Mouse (Mus musculus): Measurements from ENCODE around the gene Susd5. TPM values are rescaled to one million over a fixed set of nuclear protein-coding genes. Genes with fewer than 3 reads are reported as not detected.

Gene Susd5
- total RNA-seq (2017) = 0.12 TPM in 1 of 2 replicates, not detected in the other

GRCm38 (mm10) chr9:114057090-114057796, at the start of gene Susd5:
Gene Susd5, plus strand, starts transcription at chr9:114057140.
- ATAC-seq (ENCODE audit: extremely low read depth, insufficient number of reproducible peaks, low FRiP score, poor library complexity, severe bottlenecking) = no peak

GRCm38 (mm10) chr9:114007850-114008350, 49.0 kb upstream of the Susd5 start:
- no peak for ATAC-seq (ENCODE audit: extremely low read depth, insufficient number of reproducible peaks, low FRiP score, poor library complexity, severe bottlenecking)

- no peak for ATAC-seq (ENCODE audit: extremely low read depth, insufficient number of reproducible peaks, low FRiP score, poor library complexity, severe bottlenecking)
Measured at GRCm38 (mm10) chr9:114009526-114009925, 47.4 kb upstream of the Susd5 start.

- ATAC-seq (ENCODE audit: extremely low read depth, insufficient number of reproducible peaks, low FRiP score, poor library complexity, severe bottlenecking) = no peak
Measured at GRCm38 (mm10) chr9:114011203-114011602, 45.7 kb upstream of the Susd5 start.

GRCm38 (mm10) chr9:114014034-114014433, 42.9 kb upstream of the Susd5 start:
- no peak for ATAC-seq (ENCODE audit: extremely low read depth, insufficient number of reproducible peaks, low FRiP score, poor library complexity, severe bottlenecking)

GRCm38 (mm10) chr9:114015724-114016123, 41.2 kb upstream of the Susd5 start:
- ATAC-seq (ENCODE audit: extremely low read depth, insufficient number of reproducible peaks, low FRiP score, poor library complexity, severe bottlenecking) = no peak

- ATAC-seq (ENCODE audit: extremely low read depth, insufficient number of reproducible peaks, low FRiP score, poor library complexity, severe bottlenecking) = no peak
Measured at GRCm38 (mm10) chr9:114016402-114016801, 40.5 kb upstream of the Susd5 start.

GRCm38 (mm10) chr9:114019012-114019762, 37.8 kb upstream of the Susd5 start:
- no peak for ATAC-seq (ENCODE audit: extremely low read depth, insufficient number of reproducible peaks, low FRiP score, poor library complexity, severe bottlenecking)

- ATAC-seq (ENCODE audit: extremely low read depth, insufficient number of reproducible peaks, low FRiP score, poor library complexity, severe bottlenecking) = no peak
Measured at GRCm38 (mm10) chr9:114022141-114022540, 34.8 kb upstream of the Susd5 start.

GRCm38 (mm10) chr9:114025182-114025581, 31.8 kb upstream of the Susd5 start:
- no peak for ATAC-seq (ENCODE audit: extremely low read depth, insufficient number of reproducible peaks, low FRiP score, poor library complexity, severe bottlenecking)

- ATAC-seq (ENCODE audit: extremely low read depth, insufficient number of reproducible peaks, low FRiP score, poor library complexity, severe bottlenecking) = no peak
Measured at GRCm38 (mm10) chr9:114025846-114026245, 31.1 kb upstream of the Susd5 start.

GRCm38 (mm10) chr9:114026261-114026934, 30.5 kb upstream of the Susd5 start:
- ATAC-seq (ENCODE audit: extremely low read depth, insufficient number of reproducible peaks, low FRiP score, poor library complexity, severe bottlenecking) = 0 out of 2 replicates have a peak, but pooled peaks have one; percentile 19

GRCm38 (mm10) chr9:114040945-114041344, 16.0 kb upstream of the Susd5 start:
- ATAC-seq (ENCODE audit: extremely low read depth, insufficient number of reproducible peaks, low FRiP score, poor library complexity, severe bottlenecking) = no peak

GRCm38 (mm10) chr9:114042490-114042889, 14.4 kb upstream of the Susd5 start:
- no peak for ATAC-seq (ENCODE audit: extremely low read depth, insufficient number of reproducible peaks, low FRiP score, poor library complexity, severe bottlenecking)

- ATAC-seq (ENCODE audit: extremely low read depth, insufficient number of reproducible peaks, low FRiP score, poor library complexity, severe bottlenecking) = no peak
Measured at GRCm38 (mm10) chr9:114044446-114044845, 12.5 kb upstream of the Susd5 start.

- ATAC-seq (ENCODE audit: extremely low read depth, insufficient number of reproducible peaks, low FRiP score, poor library complexity, severe bottlenecking) = no peak
Measured at GRCm38 (mm10) chr9:114046028-114046427, 10.9 kb upstream of the Susd5 start, which contains the start of gene Fbxl2. Gene Fbxl2, minus strand, starts transcription at chr9:114046191.

GRCm38 (mm10) chr9:114046676-114047075, 10.3 kb upstream of the Susd5 start:
- ATAC-seq (ENCODE audit: extremely low read depth, insufficient number of reproducible peaks, low FRiP score, poor library complexity, severe bottlenecking) = no peak

- no peak for ATAC-seq (ENCODE audit: extremely low read depth, insufficient number of reproducible peaks, low FRiP score, poor library complexity, severe bottlenecking)
Measured at GRCm38 (mm10) chr9:114050106-114050505, 6.8 kb upstream of the Susd5 start.

- ATAC-seq (ENCODE audit: extremely low read depth, insufficient number of reproducible peaks, low FRiP score, poor library complexity, severe bottlenecking) = no peak
Measured at GRCm38 (mm10) chr9:114050778-114051177, 6.2 kb upstream of the Susd5 start.
